Mouse (Mus musculus): ENCODE results near the gene Frmpd2. TPM values are rescaled to one million over a fixed set of nuclear protein-coding genes. Genes with fewer than 3 reads are reported as not detected.

Frmpd2 gene
- total RNA-seq, 4 experiments from 2014 or later = 0.16 TPM; not detected in 3

- no peak for DNase-seq (ENCODE audit: low spot score)
Measured at GRCm38 (mm10) chr14:33607431-33607830, 135.9 kb downstream of the Frmpd2 start.

Other genes with a start within 250 kb of the Frmpd2 start
- 10 to 100 TPM; 21.7 to 27.6 (median 23.0) TPM for gene Mapk8, start 24.5 kb upstream of the Frmpd2 start, total RNA-seq (2022)
- not detected for gene Ptpn20, start 117.5 kb downstream of the Frmpd2 start, total RNA-seq (2022)

All from heart, adult 8-10 months (tissue).